Mouse (Mus musculus): Measurements from ENCODE around the gene Akna. TPM values are rescaled to one million over a fixed set of nuclear protein-coding genes. Genes with fewer than 3 reads are reported as not detected.

The Akna gene
- polyA plus RNA-seq, 1 experiment = 3.1 TPM

DNA sequence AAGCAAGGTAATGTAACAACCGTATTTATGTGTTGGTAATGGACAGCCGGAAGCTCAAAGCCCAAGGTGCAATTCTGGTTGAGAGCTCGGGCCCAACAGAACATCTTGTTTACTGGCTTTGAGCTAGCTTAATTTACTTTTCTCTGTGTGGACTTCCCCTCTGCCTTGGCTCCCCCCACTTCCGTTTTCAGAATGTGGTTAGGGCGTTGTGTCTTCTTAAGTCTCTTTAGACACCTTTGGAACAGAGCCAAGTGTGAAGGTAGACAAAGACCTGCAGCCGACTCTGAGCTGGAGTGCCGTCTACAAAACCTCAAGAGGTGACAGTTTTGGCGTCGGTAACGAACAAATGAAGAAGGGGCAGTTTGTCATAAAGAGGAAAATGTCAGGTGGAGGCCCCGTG lies 17.4 kb downstream of the Akna start:
- no peak for DNase-seq (ENCODE audit: extremely low spot score in 1 of 2, low spot score in 1 of 2)

DNA sequence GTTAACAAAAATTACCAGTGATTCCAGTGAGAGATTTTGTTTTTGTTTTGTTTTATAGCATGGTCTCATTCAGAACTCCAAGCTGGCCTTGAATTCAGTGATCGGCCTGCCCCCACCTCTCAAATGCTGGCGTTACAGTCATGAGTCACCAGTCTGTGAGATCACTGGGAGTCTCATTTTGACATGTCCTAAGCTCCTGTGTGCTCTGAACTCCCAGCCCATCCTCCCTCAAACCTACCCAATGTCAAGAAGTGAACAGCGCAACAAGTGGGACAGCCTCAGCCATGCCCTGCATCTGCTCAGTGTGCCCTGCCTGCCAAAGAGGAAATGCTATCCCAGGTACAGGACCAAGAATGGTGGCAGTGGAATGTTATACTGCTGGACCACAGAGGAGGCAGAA lies 17.9 kb downstream of the Akna start:
- DNase-seq (ENCODE audit: extremely low spot score in 1 of 2, low spot score in 1 of 2) = no peak

DNA sequence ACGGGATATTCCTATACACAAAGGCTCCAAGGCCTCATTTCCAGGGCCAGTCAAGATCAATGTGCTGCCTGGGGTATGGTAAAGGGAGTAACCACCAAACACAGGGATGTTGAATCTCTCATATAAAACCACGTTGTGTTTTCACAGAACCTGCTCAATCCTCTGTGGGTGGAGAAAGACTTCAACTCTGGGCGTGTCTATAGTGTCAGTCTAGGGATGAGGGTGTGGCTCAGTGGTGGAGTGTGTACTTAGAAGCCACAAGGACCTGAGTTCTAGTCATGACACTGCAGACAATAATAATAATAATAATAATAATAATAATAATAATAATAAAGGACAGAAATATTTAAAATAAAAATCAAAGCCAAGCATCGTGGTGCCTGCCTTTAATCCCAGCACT lies 18.9 kb downstream of the Akna start:
- no peak for DNase-seq (ENCODE audit: extremely low spot score in 1 of 2, low spot score in 1 of 2)

DNA sequence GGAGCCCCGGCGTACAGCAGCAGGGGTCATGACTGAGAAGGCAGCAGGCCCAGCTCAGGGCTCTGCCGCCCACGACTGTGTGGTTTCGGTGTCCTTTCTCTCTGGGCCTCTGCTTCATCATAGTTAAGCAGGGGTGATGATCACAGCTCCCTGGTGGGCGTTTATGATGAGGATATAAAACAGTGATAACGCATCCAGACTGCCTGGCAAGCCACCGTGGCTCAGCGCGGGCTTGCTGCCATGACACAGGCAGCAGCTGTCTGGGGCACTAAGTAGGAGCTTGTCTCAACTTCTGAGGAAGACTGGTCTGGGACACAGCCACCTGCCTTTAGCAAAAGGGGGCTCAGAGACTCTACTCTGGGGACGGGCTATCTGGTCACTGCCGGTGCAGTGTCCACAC lies 19.7 kb downstream of the Akna start:
- no peak for DNase-seq (ENCODE audit: extremely low spot score in 1 of 2, low spot score in 1 of 2)

DNA sequence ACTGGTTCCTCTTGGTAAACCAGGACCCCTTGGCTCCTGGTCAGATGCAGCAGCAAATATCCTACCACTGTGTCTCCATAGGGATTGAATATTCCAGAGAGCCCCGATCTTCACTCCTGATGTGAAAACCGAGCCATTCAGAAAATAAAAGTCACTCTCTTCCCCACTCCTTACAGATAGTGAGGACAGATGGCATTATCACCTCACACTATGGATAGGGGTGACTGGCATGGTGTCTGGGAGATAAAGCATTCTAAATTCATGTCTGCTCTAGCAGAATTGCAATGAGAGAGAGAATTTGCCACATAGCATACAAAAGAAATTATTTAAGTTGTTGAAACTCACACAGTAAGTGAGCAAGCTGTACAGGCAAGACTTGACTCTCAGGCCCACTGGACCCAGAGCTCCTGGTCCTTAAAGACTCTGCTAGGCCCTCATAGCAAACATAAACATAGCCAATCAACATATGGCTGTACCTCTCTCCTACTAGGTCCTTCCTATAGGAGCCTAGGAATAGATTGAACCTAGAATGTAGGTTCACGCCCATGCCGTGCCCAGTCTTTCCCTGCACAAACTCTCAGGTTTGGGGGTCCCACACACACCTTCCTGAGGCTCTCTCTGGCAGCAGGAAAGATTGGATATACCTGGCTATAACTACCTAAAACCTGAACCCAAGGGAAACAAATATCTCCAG lies 20.3 kb downstream of the Akna start:
- no peak for DNase-seq (ENCODE audit: extremely low spot score in 1 of 2, low spot score in 1 of 2)

DNA sequence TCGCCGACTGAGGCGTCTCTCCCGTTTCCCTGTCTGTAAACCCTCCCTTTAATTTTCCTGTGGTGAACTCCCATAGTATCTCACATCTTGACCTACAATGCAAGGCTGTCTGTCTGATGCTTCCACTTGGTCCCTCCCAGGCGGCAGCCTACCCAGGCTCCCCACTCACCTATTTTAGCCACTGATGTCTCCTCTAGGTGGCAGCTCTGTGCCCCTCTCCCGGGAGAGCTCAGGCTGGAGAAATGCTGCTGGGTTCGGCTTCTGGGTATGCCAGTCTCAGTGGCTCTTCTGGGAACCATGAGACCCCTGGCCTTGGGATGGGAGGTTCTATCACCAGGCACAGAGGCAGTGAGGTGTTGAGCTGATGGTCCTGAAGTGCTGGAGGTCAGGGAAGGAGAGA lies 25.7 kb downstream of the Akna start:
- no peak for DNase-seq (ENCODE audit: extremely low spot score in 1 of 2, low spot score in 1 of 2)

DNA sequence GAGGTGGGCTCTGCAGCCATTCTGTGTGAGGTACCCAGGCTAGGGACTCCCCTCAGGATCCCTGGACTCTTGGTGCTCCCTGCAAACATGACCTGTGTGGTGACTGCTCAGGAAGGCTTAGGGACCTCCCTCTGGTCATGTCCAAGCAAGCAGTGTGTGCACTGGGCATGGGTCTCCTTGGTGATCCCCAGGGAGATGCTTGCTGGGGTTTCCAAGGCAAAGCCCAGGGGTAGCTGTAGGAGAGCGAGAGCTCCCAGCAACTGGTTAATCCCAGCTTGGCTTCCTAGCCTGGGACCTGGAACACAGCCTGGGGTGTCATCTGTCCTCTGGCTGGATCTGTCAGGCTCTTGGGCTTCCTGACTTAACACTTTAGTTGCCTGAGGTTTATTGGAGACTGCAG lies 27.8 kb downstream of the Akna start:
- no peak for DNase-seq (ENCODE audit: extremely low spot score in 1 of 2, low spot score in 1 of 2)

DNA sequence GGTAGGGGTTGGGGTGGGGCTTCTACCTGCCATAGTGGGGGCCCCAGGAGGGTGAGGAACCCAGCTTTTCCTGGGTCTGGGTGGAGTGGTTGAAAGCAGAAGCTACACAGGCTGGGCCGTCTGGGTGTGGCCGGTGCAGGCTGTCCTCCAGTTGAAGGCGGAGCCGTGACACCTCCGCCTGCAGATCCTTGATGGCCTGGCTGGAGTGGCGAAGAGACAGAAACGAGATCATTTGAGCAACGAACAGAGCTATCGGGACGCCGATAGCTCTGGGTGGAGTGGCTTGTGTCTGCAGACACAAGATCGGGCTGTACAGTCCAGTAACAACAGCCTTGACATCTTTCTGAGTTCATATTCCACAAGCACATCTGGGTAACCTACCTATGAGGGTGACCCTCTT lies 28.8 kb downstream of the Akna start:
- DNase-seq (ENCODE audit: extremely low spot score in 1 of 2, low spot score in 1 of 2) = no peak

DNA sequence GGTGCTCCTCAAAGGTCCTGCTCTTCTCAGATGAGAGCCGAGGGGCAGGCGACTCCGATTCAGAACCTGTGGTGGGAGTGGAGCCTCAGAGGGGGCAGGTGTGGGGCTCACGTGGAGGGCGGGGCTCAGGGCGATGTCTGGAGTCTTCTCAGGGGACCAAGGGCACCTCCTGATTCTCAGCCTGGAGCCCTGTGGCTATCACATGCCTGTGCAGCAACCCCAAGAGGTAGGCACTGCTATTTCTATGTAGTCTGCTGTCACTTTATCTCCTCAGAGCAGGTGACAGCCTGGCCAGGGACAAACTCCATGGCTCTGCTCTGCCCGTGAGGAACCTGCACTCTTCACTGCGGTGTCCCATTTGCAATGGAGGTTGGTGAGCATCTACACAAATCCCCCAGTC lies 29.8 kb downstream of the Akna start:
- no peak for DNase-seq (ENCODE audit: extremely low spot score in 1 of 2, low spot score in 1 of 2)

DNA sequence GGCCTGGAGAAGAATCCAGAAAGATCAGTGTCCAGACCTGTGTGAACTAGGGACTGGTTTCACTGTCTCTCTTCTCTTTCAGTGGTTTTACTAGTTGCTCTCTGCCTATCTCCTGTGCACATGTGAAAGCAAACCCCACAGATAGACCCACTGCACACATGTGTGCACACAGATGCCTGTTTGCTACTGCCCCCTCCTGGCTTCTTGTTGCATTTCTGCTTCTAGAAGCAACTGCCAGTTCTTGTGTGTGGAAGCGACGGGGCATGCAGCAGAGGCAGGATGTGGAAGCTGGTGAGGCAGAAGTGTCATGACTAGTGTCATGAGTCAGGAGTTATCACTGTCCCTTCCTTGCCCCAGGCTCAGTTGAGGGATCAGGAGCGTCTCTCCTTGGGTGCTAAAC lies 31.3 kb downstream of the Akna start:
- DNase-seq (ENCODE audit: extremely low spot score in 1 of 2, low spot score in 1 of 2) = peak in 1 of 2 experiments; percentile 51

DNA sequence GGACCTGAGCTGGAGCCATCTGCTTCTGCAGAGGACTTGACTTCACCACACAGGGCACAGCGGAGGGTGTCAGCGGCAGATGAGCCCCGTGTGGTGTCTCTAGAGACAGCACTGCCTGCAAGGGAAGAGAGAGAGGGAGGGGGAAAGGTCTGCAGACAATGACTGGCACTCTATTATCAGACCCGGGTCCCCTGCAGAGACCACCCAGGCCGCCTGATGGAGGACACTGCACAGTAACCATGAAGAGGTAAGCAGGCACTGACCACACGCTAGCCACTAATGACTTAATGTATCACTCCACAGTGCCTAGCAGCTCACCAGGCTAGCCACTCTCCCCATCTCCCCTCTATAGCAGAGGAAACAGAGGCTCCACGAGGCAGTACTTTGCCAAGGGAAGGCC lies 32.3 kb downstream of the Akna start:
- DNase-seq (ENCODE audit: extremely low spot score in 1 of 2, low spot score in 1 of 2) = no peak

DNA sequence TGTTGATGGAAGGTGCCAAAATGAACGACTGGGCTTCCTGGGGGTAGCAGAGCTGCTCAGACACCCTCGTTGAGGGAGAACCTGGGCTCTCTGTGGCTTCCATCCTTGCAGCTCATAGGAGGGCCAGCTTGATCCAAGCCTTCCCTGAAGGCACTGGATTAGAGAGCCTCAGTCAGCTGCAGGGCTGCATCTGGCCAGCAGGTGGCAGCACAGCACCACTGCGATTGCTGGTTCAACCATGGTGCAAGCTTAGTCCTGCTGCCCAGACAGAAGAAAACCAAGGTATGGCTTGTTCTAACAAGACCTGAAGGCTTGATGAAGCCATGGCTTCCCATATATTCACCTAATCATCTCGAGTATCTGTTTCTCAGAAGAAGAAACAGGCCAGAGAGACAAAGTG lies 34.6 kb downstream of the Akna start:
- DNase-seq (ENCODE audit: extremely low spot score in 1 of 2, low spot score in 1 of 2) = peak; percentile 72 to 96

DNA sequence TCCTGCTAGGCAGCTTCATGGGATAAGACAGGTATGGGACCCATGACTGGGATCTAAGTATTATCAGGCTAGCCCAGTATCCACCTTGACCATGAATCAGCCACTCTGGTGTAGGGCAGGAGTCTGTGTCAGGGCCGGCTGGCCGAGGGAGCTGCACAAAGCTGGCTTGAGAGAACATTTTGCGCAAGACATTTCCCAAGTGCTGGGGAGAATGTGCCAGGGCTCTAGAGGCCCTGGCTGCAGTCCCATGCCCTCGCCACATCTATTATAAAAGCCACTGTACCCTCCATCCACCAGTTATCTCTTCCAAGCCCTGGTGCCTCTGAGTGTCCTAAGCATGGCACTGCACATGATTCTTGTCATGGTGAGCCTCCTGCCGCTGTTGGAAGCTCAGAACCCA lies 41.0 kb downstream of the Akna start, which contains the start of gene Orm2:
TSS of gene Orm2 (plus strand) at position 300 of the 400 bp plus-strand sequence.
- DNase-seq (ENCODE audit: extremely low spot score in 1 of 2, low spot score in 1 of 2) = no peak

DNA sequence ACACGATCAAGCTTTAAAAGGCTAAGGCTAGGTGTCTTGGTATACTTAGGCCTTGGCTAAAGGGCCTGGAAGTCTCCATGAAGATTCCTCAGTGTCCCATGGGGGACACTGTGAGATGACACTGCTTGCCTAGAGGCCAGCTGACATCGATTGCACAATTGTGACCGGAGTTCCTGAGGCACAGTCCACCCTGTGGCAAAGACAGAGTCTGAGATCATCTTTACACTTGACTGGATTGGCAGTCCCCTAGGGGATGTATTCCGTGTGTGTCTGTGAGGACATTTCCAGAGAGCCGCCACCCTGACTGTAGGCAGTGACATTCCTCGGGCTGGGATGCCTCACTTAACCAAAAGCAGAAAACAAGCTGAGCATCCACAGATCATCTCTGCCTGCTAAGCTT lies 43.3 kb downstream of the Akna start:
- no peak for DNase-seq (ENCODE audit: extremely low spot score in 1 of 2, low spot score in 1 of 2)

DNA sequence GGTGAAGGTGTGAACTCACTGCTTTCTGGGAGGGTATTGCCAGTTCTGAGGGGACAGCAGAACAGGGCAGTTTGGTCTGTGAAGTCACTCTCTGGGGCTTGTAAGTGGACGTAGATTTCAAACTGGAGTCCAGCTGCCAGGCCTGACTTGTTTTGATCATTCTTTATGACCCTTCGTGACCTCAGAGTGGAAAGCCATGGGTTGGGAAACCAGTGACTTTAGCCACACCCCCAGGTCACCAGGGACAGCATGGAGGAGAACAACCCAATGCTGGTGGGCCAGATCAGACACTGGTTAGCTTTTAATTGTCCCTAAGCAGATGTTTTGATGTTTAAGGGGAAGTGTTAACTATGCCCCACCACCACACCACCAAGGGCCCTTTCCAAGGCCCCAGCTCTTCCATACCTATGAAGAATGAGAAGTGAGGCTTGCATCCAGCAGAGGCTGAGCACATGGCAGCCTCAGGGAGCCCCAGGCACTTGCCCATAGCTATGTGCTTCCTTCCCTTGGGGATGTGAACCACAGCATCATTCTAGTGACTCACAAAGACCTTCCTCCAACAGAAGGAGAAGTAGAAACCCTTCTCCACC lies 46.1 kb downstream of the Akna start:
- no peak for DNase-seq (ENCODE audit: extremely low spot score in 1 of 2, low spot score in 1 of 2)

DNA sequence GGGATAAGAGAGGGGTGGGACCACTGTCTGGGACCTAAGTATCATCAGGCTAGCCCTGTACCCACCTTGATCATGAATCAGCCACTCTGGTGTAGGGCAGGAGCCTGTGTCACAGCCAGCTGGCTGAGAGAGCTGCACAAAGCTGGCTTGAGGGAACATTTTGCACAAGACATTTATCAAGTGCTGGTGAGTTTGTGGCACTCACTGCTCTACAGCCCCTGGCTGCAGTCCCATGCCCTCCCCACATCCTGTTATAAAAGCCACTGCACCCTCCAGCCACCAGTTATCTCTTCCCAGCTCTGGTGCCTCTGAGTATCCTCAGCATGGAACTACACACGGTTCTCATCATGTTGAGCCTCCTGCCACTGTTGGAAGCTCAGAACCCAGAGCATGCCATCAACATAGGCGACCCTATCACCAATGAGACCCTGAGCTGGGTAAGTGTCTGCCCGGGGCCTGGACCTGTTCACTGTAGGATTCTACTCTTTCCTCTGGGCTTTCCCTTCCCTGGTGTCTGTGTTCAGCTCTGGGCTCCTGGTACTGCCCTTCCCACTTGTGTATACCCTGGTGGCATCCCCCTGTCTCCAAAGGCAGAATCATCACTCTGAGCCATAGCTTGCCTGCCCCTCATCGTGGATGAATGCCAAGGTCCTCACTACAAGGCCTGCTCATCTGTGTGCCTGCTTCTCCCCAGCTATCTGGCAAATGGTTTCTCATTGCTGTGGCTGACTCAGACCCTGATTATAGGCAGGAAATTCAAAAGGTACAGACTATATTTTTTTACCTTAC lies 47.1 kb downstream of the Akna start, which contains the start of gene Orm3:
TSS of gene Orm3 (plus strand) at position 286 of the 789 bp plus-strand sequence.
- no peak for DNase-seq (ENCODE audit: extremely low spot score in 1 of 2, low spot score in 1 of 2)

DNA sequence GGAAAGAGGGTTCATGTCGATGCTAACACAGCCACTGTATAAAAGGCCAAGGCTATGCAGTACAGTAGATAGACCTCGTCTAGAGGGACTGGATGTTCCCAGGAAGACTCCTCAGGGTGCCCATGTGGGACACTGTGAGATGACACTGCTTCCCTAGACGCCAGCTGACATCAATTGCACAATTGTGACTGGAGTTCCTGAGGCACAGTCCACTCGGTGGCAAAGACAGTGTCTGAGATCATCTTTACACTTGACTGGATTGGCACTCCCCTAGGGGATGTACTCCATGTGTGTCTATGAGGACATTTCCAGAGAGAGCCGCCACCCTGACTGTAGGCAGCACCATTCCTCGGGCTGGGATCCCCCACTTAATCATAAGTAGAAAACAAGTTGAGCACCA lies 54.6 kb downstream of the Akna start:
- DNase-seq (ENCODE audit: extremely low spot score in 1 of 2, low spot score in 1 of 2) = no peak

DNA sequence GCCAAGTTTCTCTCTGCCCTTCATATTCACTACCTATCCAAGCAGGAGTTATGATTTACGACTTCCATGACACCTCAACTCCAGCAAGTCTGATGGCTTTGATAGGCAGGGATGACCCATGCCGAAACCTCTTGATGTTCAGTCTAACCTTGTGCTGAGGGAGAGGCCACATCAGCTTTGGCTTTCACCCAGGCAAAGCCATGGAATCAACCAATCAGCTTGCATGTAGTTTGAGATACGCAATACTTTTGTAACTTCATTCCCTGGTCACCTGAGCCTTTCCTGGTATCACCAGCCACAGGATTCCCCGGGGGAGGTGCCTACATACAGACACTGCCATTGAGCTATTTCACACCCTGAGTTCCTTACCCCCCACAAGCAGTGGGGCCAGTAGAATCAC lies 56.5 kb downstream of the Akna start:
- DNase-seq (ENCODE audit: extremely low spot score in 1 of 2, low spot score in 1 of 2) = no peak

DNA sequence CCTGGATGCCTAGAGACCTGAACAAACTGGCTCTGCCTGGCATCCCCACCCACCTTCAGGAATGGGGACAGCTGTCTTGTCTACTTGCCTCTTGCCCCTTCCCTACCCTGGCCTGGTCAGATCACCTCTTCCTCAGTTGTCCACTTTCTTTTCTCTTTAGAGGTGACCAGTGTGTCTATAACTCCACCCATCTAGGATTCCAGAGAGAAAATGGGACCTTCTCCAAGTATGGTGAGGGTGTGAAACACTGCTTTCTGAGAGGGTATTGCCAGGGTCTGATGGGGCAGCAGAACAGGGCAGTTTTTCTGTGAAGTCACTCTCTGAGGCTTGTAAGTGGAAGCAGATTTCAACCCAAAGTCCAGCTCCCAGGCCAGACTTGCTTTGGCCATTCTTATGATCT lies 57.9 kb downstream of the Akna start:
- DNase-seq (ENCODE audit: extremely low spot score in 1 of 2, low spot score in 1 of 2) = no peak

DNA sequence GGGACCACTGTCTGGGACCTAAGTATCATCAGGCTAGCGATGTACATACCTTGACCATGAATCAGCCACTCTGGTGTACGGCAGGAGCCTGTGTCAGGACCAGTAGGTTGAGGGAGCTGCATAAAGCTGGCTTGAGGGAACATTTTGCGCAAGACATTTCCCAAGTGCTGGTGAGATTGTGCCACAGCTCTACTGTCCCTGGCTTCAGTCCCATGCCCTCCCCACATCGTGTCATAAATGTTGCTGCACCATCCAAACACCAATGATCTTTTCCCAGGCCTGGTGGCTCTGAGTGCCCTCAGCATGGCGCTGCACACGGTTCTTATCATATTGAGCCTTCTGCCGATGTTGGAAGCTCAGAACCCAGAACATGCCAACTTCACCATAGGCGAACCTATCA lies 58.9 kb downstream of the Akna start, which contains the start of gene Orm1:
TSS of gene Orm1 (plus strand) at position 266 of the 400 bp plus-strand sequence.
- no peak for DNase-seq (ENCODE audit: extremely low spot score in 1 of 2, low spot score in 1 of 2)

DNA sequence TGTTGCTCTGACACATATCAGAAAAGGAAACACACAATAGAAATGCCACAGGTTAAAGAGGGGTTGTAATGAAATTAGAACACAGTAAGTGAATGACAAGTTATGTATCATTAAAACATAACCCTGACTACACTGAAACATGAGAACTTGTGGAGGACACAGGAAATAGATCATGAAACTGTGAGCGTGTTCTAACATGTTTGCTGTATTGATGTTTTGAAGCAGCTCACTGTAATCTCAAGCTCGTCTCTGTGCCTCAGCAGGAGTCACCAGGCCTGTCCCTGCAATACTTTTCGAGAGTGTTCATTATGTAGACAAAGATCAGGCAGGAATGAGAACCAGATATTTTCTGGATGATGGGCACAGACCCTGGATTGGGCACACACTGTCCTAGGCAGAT lies 59.5 kb downstream of the Akna start:
- DNase-seq (ENCODE audit: extremely low spot score in 1 of 2, low spot score in 1 of 2) = no peak

DNA sequence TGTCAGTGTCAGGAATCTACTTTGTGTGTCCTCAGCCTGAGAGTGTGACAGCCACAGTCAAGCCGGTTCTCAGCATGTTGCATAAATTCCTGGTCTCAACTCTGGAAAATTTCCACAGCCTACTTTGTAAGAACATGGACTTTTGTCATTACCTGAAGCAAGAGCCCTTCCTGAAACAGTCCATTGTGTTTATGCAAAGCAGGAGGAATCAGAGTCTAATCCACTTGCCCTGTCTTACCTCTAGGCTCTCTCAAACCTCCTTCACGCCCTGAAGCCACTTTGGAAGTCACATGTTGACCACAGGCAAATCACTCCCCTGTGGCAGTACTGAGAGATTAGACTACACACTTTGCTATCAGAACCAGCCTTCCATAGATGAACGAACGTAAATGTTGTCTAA lies 60.7 kb downstream of the Akna start:
- no peak for DNase-seq (ENCODE audit: extremely low spot score in 1 of 2, low spot score in 1 of 2)

All from frontal cortex, adult 2 months (tissue).